Mouse (Mus musculus) embryonic facial prominence, embryonic 15.5 days (tissue): ENCODE results near the gene Ccs. TPM values are rescaled to one million over a fixed set of nuclear protein-coding genes. Genes with fewer than 3 reads are reported as not detected.

Experiments
- polyA plus RNA-seq: library from polyadenylated mRNA; unstranded; fragments of >200 nt; fragmentation: Nextera tagmentation; extraction: Ambion mirVana; gene quantifications from 2 replicates; pipeline ENCODE4 v1.2.1, GENCODE M21; 2015

Ccs gene
- polyA plus RNA-seq, 1 experiment from 2014 or later: 69.4 TPM

Other genes starting within 250 kb of the Ccs start
- 7.6 and 8.4 TPM in 2 replicates for gene Lrfn4, start 223.7 kb downstream of the Ccs start, polyA plus RNA-seq
- 65.6 and 65.9 TPM in 2 replicates for gene Rce1, start 213.7 kb downstream of the Ccs start, polyA plus RNA-seq
- gene Gm960, start 140.7 kb downstream of the Ccs start, polyA plus RNA-seq: 2.6 and 5.4 TPM in 2 replicates
- 5.3 TPM in 2 replicates for gene Sptbn2, start 128.2 kb downstream of the Ccs start, polyA plus RNA-seq
- gene Rbm4b, start 82.8 kb downstream of the Ccs start, polyA plus RNA-seq: 64.3 and 65.5 TPM in 2 replicates
- gene Rbm4, start 45.4 kb downstream of the Ccs start, polyA plus RNA-seq: 66.5 and 70.2 TPM in 2 replicates
- gene Gm21992, start 27.7 kb downstream of the Ccs start, polyA plus RNA-seq: 30.9 and 36.3 TPM in 2 replicates
- gene Rbm14, start 27.7 kb downstream of the Ccs start, polyA plus RNA-seq: 74.1 and 74.5 TPM in 2 replicates
- gene Ccdc87, start within 50 bp of the Ccs start, polyA plus RNA-seq: 1.2 and 1.9 TPM in 2 replicates
- 62.7 and 63.9 TPM in 2 replicates for gene Ctsf, start 15.8 kb upstream of the Ccs start, polyA plus RNA-seq
- gene Actn3, start 38.6 kb upstream of the Ccs start, polyA plus RNA-seq: 29.6 and 33.7 TPM in 2 replicates
- gene Zdhhc24, start 39.3 kb upstream of the Ccs start, polyA plus RNA-seq: 14.0 and 14.9 TPM in 2 replicates
- gene Bbs1, start 67.3 kb upstream of the Ccs start, polyA plus RNA-seq: 4.6 and 5.5 TPM in 2 replicates
- gene Dpp3, start 89.0 kb upstream of the Ccs start, polyA plus RNA-seq: 113 and 117 TPM in 2 replicates
- gene Peli3, start 103.8 kb upstream of the Ccs start, polyA plus RNA-seq: 5.0 and 5.1 TPM in 2 replicates
- gene Mrpl11, start 122.8 kb upstream of the Ccs start, polyA plus RNA-seq: 84.2 and 85.9 TPM in 2 replicates
- not detected in 2 replicates for gene Npas4, start 151.0 kb upstream of the Ccs start, polyA plus RNA-seq
- 3.5 and 4.9 TPM in 2 replicates for gene Slc29a2, start 184.5 kb upstream of the Ccs start, polyA plus RNA-seq
- gene B4gat1, start 199.5 kb upstream of the Ccs start, polyA plus RNA-seq: 47.2 and 48.4 TPM in 2 replicates
- gene AC124502.3, start 199.6 kb upstream of the Ccs start, polyA plus RNA-seq: 1.9 and 2.0 TPM in 2 replicates
- gene Brms1, start 202.0 kb upstream of the Ccs start, polyA plus RNA-seq: 42.2 and 48.6 TPM in 2 replicates
- gene Rin1, start 211.1 kb upstream of the Ccs start, polyA plus RNA-seq: 2.6 and 4.4 TPM in 2 replicates
- 131 and 158 TPM in 2 replicates for gene Cd248, start 228.7 kb upstream of the Ccs start, polyA plus RNA-seq
- gene Tmem151a, start 246.2 kb upstream of the Ccs start, polyA plus RNA-seq: 2.3 and 3.0 TPM in 2 replicates
- 111 and 119 TPM in 2 replicates for gene Yif1a, start 249.2 kb upstream of the Ccs start, polyA plus RNA-seq